Mouse (Mus musculus): ENCODE results near the gene Cmtm8. TPM values are rescaled to one million over a fixed set of nuclear protein-coding genes. Genes with fewer than 3 reads are reported as not detected.

Cmtm8 gene
- total RNA-seq (2012; rRNA removed) = 1.9 and 2.3 TPM in 2 replicates
- 1 to 10 TPM in 1 of 2 experiments, not detected in 1; 7.9 TPM for polyA plus RNA-seq (2012; ENCODE audit: insufficient read depth in 1 of 2, insufficient read length in 2 of 2, low read depth in 1 of 2, low replicate concordance in 2 of 2, missing spikeins in 1 of 2)

DNA sequence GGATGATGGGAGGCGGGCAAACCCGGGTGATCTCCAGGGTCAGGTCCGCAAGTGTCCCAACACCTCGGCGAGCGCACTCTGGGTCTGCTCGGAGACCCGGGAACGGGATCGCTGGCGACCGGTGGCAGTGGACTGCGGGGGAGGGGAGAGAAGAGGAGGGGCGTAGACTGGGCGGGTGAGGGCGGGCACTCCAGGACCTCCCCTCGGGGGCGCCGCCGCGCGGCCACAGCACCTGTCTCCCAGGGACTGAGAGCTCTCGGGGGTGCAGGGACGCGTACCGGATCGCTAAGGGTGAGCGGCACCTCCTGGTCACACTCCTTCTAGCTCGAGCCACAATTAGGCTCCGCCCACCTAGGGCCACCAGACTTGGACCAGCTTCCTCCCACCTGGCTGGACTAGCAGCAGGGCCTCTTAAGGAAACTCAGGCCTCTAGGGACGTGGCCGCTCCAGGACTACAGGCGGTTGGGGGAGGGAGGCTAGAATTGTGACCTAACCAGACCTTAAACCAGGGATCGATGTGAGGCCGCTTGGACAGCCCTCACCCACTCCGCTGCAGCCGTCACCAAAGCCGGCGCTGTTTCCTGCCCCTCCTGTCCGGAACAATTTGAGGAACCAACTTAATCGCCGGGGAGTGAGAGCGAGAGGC lies at the start of gene Cmtm8:
Gene Cmtm8, minus strand, starts transcription at position 140 of the 646 bp plus-strand sequence.
- Histone ChIP-seq H3K79me2 (ENCODE audit: control insufficient read depth, insufficient read depth, low read length, poor library complexity) (no peaks in the 10 kb centered on the region), H3K4me1 (ENCODE audit: control insufficient read depth in 1 of 2, insufficient read depth in 2 of 2, low read length in 2 of 2) (no peaks in the 10 kb centered on the region), H3K4me3 (ENCODE audit: control insufficient read depth in 1 of 2, insufficient read depth in 1 of 2, low read depth in 2 of 2, low read length in 2 of 2) (peak within 1 kb of the TSS; percentile 67 to 85), H3K27ac (ENCODE audit: control insufficient read depth, low read depth, low read length) (no peak within 1 kb of the TSS; the same call in 1 of the 2 replicates), H3K36me3 (ENCODE audit: control insufficient read depth in 1 of 2, insufficient read depth in 2 of 2, low read length in 2 of 2) (no peaks in the 10 kb centered on the region), H3K27me3 (ENCODE audit: control insufficient read depth in 1 of 2, insufficient read depth in 2 of 2, low read length in 2 of 2) (no peaks in the 10 kb centered on the region), H3K9me3 (replicated peaks; ENCODE audit: insufficient read depth, low read length) (no peaks in the 10 kb centered on the region), H3K9ac (ENCODE audit: control insufficient read depth, low read depth, low read length, poor library complexity, severe bottlenecking) (peak within 1 kb of the TSS; percentile 61)
- TF ChIP-seq NELFE (IDR thresholded peaks at IDR 0.05; ENCODE audit: low read depth, low read length) = peak; percentile 17; the same call in 1 of the 2 replicates
- no peak for TF ChIP-seq POLR2AphosphoS2 (IDR thresholded peaks at IDR 0.05; ENCODE audit: low read length)
- TF ChIP-seq POLR2A (IDR thresholded peaks at IDR 0.05; ENCODE audit: control insufficient read depth in 1 of 2, insufficient read depth in 1 of 2, low read depth in 1 of 2, low read length in 2 of 2, poor library complexity in 1 of 2) = 0 out of 4 replicates have a peak, but pooled peaks of 1 of the 2 experiments have one; percentile 29
- peak; percentile 66 for DNase-seq (ENCODE audit: low read depth, low spot score)

DNA sequence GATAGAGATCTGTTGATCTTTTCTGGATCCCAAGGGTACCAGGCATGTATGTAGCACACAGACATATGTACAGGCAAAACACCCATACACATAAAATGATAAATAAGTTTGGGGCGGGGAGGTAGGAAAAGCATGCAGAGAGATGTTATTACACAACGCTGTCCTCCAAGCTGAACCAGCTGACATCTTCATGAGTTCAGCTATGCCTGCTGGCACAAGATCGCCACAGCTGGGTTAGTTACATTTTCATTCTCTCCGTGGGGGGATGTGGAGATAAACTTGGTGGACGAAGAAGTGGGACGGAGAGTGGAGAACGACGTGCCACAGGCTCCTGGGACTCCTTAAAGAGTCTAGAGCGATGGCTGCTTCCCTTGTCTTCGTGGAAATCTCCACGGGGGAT lies 49.0 kb upstream of the Cmtm8 start:
- Histone ChIP-seq H3K27me3 (ENCODE audit: control insufficient read depth in 1 of 2, insufficient read depth in 2 of 2, low read length in 2 of 2) (no peaks in the 10 kb centered on the region), H3K9ac (ENCODE audit: control insufficient read depth, low read depth, low read length, poor library complexity, severe bottlenecking) (no peak overlapping the region), H3K4me3 (ENCODE audit: control insufficient read depth in 1 of 2, insufficient read depth in 1 of 2, low read depth in 2 of 2, low read length in 2 of 2) (no peak overlapping the region), H3K4me1 (ENCODE audit: control insufficient read depth in 1 of 2, insufficient read depth in 2 of 2, low read length in 2 of 2) (no peaks in the 10 kb centered on the region), H3K9me3 (replicated peaks; ENCODE audit: insufficient read depth, low read length) (no peaks in the 10 kb centered on the region), H3K79me2 (ENCODE audit: control insufficient read depth, insufficient read depth, low read length, poor library complexity) (no peaks in the 10 kb centered on the region), H3K36me3 (ENCODE audit: control insufficient read depth in 1 of 2, insufficient read depth in 2 of 2, low read length in 2 of 2) (no peaks in the 10 kb centered on the region), H3K27ac (ENCODE audit: control insufficient read depth, low read depth, low read length) (no peak overlapping the region)
- TF ChIP-seq ELF1 (IDR thresholded peaks at IDR 0.05; ENCODE audit: low read depth, low read length) (no peak), EP300 (IDR thresholded peaks at IDR 0.05; ENCODE audit: low read depth in 1 of 2, low read length in 2 of 2) (no peak), RCOR1 (IDR thresholded peaks at IDR 0.05; ENCODE audit: low read depth, low read length) (no peak), MAZ (IDR thresholded peaks at IDR 0.05; ENCODE audit: low read depth, low read length) (no peak), BHLHE40 (IDR thresholded peaks at IDR 0.05; ENCODE audit: borderline replicate concordance, low read depth, low read length) (no peak), CHD2 (IDR thresholded peaks at IDR 0.05; ENCODE audit: low read length) (no peak), MXI1 (IDR thresholded peaks at IDR 0.05; ENCODE audit: low read depth, low read length) (no peak), TAL1 (IDR thresholded peaks at IDR 0.05; ENCODE audit: low read length) (no peak), E2F4 (IDR thresholded peaks at IDR 0.05; ENCODE audit: borderline replicate concordance, low read depth, low read length) (no peak), USF1 (IDR thresholded peaks at IDR 0.05; ENCODE audit: low read depth, low read length) (no peak)
- DNase-seq (ENCODE audit: low read depth, low spot score) = no peak

DNA sequence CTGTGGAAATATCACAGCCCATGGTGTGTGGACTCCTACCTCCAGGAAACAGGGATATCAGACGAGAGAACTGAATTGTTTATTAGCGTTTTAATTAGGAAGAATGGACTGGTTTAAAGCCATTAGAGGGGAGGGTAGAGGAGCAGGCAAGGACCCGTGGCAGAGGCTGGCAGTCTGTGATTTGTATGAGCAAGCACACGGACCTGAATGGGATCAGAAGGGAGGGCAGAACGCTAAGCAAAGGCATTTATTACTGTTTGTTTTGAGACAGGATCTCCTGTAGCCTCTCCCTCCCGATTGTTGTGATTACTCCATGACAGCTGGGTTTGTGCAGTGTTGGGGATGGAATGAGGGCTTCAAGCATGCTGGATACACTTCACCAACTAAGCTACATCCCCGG lies 46.4 kb upstream of the Cmtm8 start:
- Histone ChIP-seq H3K9ac (ENCODE audit: control insufficient read depth, low read depth, low read length, poor library complexity, severe bottlenecking) (no peak overlapping the region), H3K27me3 (ENCODE audit: control insufficient read depth in 1 of 2, insufficient read depth in 2 of 2, low read length in 2 of 2) (no peaks in the 10 kb centered on the region), H3K4me3 (ENCODE audit: control insufficient read depth in 1 of 2, insufficient read depth in 1 of 2, low read depth in 2 of 2, low read length in 2 of 2) (no peak overlapping the region), H3K27ac (ENCODE audit: control insufficient read depth, low read depth, low read length) (no peak overlapping the region), H3K9me3 (replicated peaks; ENCODE audit: insufficient read depth, low read length) (no peaks in the 10 kb centered on the region), H3K4me1 (ENCODE audit: control insufficient read depth in 1 of 2, insufficient read depth in 2 of 2, low read length in 2 of 2) (no peaks in the 10 kb centered on the region), H3K79me2 (ENCODE audit: control insufficient read depth, insufficient read depth, low read length, poor library complexity) (no peaks in the 10 kb centered on the region), H3K36me3 (ENCODE audit: control insufficient read depth in 1 of 2, insufficient read depth in 2 of 2, low read length in 2 of 2) (no peaks in the 10 kb centered on the region)
- no peak for DNase-seq (ENCODE audit: low read depth, low spot score)
- TF ChIP-seq UBTF (IDR thresholded peaks at IDR 0.05; ENCODE audit: borderline replicate concordance, insufficient read depth, low read depth, low read length) (no peak), TBP (IDR thresholded peaks at IDR 0.05; ENCODE audit: low read depth, low read length) (no peak)
